In the genomic region with DNA sequence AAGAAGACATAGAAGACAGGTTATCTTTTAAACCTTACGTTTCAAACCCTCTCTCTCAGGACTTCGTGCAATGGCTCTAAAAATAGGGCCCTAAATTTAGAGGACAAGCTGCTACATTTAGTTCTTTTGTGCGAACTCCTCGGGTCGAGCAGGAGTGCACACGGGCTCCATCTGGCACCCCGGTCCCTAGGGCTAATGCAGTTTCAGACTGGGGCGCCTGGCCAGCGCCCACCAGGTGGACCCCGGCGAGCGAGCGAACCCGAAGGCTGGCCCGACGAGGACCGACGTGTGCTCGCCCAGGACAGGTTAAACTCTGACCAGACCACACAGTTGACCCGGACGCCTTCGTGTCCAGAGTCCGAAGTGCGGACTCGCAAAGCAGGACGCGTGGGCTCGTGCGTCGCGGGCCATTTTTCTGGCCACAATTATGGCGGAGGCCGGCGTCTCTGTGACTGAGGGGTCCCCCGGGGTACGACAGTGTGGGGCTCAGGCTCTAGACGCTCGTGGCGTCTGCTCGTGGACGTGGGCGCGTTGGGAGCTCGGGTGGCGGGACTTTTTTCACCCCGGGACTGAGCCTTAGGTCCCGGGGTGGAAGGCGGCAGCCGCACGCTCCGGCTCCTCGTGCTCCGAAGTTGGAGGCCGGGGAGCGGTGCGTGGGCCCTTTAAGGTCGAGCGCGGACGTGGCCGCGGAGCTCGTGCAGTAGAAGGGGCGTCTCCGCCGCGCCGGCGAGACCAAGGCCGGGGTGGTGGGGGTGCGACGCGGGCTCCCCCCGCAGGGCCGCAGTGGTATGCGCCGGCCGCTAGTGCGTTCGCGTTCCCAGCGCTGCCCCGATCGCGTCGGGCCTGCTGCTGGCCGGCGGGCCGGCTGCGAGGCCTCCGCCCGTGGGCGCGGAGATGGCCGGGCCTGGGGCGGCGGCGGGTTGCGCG, we compare ENCODE assay signal across 8 mouse cellular contexts. TPM values are rescaled to one million over a fixed set of nuclear protein-coding genes. Genes with fewer than 3 reads are reported as not detected.
A peak's percentile ranks its signal among the peaks of the same experiment; 100 is the strongest.
DNase-seq lines count a peak whose midpoint lies in the region; ATAC-seq lines count a peak whose summit lies in the region.

No protein-coding gene starts in this region.

- H3K9me3 ChIP-seq in intestine, embryonic 14.5 days (ENCODE audit: control insufficient read depth, low read length), result no peaks in the 10 kb centered on the region

- H3K27ac ChIP-seq in intestine, embryonic 14.5 days (ENCODE audit: low read depth), result peak overlapping the region; percentile 94

- peaks cover 17% of the 10 kb centered on the region for H3K4me1 ChIP-seq in intestine, embryonic 14.5 days (replicated peaks; ENCODE audit: control insufficient read depth, insufficient read depth, low read length)

- ATAC-seq in intestine, embryonic 14.5 days (replicated peaks; ENCODE audit: low FRiP score, low TSS enrichment, low read depth), result peak; percentile 97

- no peaks in the 10 kb centered on the region for H3K36me3 ChIP-seq in intestine, embryonic 14.5 days (ENCODE audit: control insufficient read depth, insufficient read depth, low read length)

- no peaks in the 10 kb centered on the region for H3K27me3 ChIP-seq in intestine, embryonic 14.5 days (replicated peaks; ENCODE audit: control insufficient read depth, insufficient read depth, low read length)

- intact Hi-C loops in gastrocnemius, postnatal 14 days (cut with DNase I; ENCODE audit: low total_unique reads), result loop anchor here (10.0 kb wide), 1 partner anchor 66 kb away; a partner anchor contains a TSS
- intact Hi-C loops in left cerebral cortex, postnatal 14 days (cut with DNase I), result loop anchor here (2.0 kb wide), 2 partner anchors 64 to 118 kb away; a partner anchor contains a TSS

- DNase-seq in adipocyte (ENCODE audit: low spot score), result peak; percentile 85
- DNase-seq in embryo, embryonic 10 days (ENCODE audit: low spot score), result peak; percentile 90
- peak; percentile 92 for DNase-seq in gastrocnemius, postnatal 14 days
- peak; percentile 95 for DNase-seq in intestine, embryonic 14.5 days (ENCODE audit: low spot score)
- DNase-seq in left cerebral cortex, postnatal 14 days (ENCODE audit: low spot score in 2 of 2), result peak; percentile 94
- DNase-seq in mesoderm, embryonic 11.5 days (ENCODE audit: low read depth, low spot score), result peak; percentile 95
- DNase-seq in right cerebral cortex, postnatal 36 days (ENCODE audit: low spot score in 2 of 2), result peak; percentile 90 to 91
- peak; percentile 91 for DNase-seq in yolk sac, embryonic 10.5 days (ENCODE audit: low spot score)

- peak overlapping the region; percentile 78 for H3K4me2 ChIP-seq in intestine, embryonic 14.5 days (ENCODE audit: low read length)

- WGBS in intestine, embryonic 14.5 days, result under 1% methylated on average over 87 of the region's 100 CpGs

- H3K9ac ChIP-seq in intestine, embryonic 14.5 days (ENCODE audit: low read length), result peak overlapping the region; percentile 92

- peak overlapping the region; percentile 86 for H3K4me3 ChIP-seq in intestine, embryonic 14.5 days (ENCODE audit: low read depth, low read length)

RNA-seq across cellular contexts. Expression of a gene that starts 35.3 kb away (rescaled TPM):
- 10 to 100 TPM; 62.5 to 69.8 TPM for total RNA-seq in gastrocnemius, postnatal 14 days (2021)
- polyA plus RNA-seq in intestine, embryonic 14.5 days (2014; fragmentation: Nextera tagmentation; extraction: Ambion mirVana), result 70.9 and 75.2 TPM in 2 replicates
- 10 to 100 TPM; 46.3 to 47.9 TPM for total RNA-seq in left cerebral cortex, postnatal 14 days (2021)

Comparison
In these comparisons a context has a peak if more than half of its experiments do, and no peak if none do; other contexts are left out.
1. Peak in every context shown above with its lines: DNase-seq, ATAC-seq, H3K4me3 ChIP-seq and H3K27ac ChIP-seq.